Mouse (Mus musculus) heart, postnatal 0 days (tissue): ENCODE data around the gene Il21.

Experiments used
- CTCF ChIP-seq: IDR thresholded peaks from 2 replicates; pipeline ENCODE4 v1.5.1; 2016; ENCODE audit warnings: antibody characterized with exemption, control low read depth, low read depth
- EP300 ChIP-seq: IDR thresholded peaks from 2 replicates; pipeline ENCODE4 v1.6.1; 2016; ENCODE audit warnings: antibody characterized with exemption, low read depth

GRCm38 (mm10) chr3:37174711-37175572 lies 57.5 kb downstream of the Il21 start:
- no peak for TF ChIP-seq CTCF
- no peak for TF ChIP-seq EP300
